Mouse (Mus musculus) skeletal muscle tissue, adult 2 months (tissue): Measurements from ENCODE around the gene Serpinb1c.
"Not testable (repeated sequence)": the region's sequence is repeated elsewhere in the genome, so short reads cannot be mapped to it uniquely, and the experiment has no call there.

Experiments
- DNase-seq: peaks from one replicate; pipeline ENCODE4 v3.0.0-alpha.2; 2012; ENCODE audit warnings: low read depth, low spot score

Gene Serpinb1c

DNA sequence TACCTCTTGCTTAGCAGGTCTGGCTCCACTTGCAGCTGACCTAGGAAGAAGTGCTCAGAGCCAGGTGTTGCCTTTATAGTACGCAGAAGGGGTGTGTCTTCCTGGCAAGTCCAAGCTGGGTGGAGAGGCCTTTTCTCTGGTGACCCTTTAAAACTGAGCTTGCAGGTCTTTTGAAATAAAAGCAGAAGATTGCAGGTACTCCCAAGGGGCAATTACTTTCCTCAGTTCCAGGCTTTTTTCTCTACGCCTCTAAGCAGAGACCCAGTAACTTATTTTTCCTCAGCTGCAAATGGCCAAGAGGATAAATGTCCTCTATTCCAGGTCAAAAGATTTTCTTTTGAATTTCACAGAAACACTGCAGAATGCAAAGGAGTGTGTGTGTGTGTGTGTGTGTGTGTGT, at the start of gene Serpinb1c:
Gene Serpinb1c, minus strand, starts transcription at position 101 of the 400 bp plus-strand sequence.
- DNase-seq, result no peak

DNA sequence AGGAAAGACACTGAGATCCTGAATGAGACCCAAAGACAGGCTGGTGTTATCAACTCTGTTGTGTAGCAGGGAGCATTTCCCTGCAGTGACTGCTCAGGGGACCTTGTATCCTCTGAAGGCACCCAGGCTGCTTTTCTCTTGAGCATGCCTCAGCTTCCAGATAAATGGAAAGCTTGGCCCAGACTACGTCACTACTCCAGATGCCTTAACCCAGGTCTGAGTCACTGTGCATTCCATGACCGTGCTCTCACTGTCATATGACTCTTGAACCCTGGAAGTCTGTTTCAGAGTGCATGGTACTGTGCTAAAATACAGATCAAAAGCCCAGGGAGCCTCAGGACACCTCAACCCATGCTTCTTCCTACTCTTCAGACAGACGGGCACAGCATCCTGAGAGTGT, 41.2 kb upstream of the Serpinb1c start:
- DNase-seq, result not testable (repeated sequence)

DNA sequence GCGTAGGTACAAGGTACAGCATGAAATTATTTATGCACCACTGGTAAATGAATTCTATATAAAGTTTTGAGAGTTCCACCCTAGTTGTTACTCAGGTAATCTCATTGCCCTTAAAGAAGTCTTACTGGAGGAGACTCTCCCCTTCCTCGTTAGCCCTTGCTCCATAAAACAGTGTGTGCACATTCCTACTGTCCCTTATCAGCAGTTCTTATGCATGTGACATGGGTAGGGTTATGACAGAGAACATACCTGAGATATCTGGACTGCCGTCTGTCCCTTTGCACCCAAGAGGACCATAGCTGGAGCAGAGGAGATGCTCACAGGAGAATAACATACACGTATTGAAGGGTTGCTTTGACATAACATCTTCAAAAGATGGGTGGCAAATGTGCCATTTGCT, 40.3 kb upstream of the Serpinb1c start:
- DNase-seq, result not testable (repeated sequence)

DNA sequence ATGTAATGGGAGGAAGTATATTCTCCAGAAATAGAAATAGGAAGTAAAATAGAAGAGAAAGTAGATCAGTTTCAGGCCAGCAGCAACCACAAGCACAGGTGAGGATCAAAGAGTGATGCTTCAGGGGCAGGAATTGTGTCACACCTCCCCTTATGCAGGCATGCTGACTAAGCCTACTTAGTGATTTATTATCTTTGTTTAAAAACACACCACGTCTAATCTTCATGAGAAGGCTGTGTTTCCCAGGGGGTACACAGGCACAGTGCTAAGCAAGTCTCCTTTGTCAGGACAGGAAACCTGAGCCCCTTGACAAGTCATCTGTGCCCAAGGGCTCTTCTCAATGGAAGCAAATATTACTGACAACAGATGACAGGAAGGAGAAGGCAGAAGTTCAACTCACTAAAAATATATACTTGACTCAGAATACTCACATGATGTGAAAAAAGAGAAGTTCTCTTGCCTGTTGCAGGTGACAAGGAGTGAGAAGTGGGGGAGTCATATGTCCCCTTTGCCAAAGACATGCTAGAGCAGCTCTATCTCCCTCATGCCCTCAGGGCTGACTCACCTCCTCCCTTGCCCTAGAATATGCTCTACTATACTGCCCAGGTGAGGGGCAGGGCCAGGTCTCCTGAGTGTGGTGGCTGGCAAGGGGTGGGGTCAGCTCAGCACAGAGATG, 36.8 kb upstream of the Serpinb1c start:
- DNase-seq, result peak; percentile 10

DNA sequence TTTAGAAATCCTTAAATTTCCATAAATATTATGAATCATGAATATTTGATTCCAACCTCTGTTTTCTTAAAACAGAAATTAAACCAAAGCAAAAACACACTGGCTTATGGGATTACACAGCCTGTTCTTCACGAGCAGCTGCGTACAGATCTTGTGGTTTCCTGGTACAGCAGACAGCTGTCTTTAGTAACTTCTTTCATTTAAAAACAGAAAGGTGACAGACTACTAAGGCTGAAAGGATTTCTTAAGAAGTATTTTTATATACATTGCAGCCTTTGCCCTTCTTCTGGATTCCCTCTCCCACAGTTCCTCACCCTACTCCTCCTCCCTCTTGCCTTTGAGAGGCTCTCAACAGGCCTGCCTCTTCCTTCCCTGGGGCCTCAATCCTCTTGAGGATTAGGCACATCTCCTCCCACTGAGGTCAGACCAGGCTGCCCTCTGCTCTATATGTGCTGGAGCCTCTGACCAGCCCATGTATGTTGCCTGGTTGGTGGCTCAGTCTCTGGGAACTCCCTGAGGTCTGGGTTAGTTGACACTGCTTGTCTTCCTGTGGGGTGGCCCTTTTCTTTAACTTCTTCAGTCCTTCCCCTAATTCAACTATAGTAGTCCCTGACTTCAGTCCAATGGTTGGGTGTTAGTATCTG, 31.2 kb upstream of the Serpinb1c start:
- DNase-seq, result no peak

DNA sequence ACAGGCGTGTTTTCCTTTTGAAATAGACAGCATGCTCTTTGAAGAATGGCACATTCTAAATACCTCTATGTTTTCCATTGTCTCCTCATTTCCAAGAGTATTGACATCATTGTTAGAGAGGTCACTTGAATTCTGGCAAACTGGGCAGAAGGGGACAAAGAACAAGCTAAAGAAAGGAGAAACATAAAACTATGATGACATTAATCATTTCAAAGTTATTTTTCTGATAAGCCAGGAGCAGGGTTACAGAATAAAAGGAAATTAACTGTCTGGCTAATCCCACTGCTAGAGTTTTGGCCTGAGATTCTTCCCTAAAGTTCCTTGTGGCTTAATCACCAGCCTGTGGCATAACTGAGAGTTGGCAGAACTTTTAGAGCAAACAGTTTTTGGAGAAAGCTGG, 29.2 kb upstream of the Serpinb1c start:
- no peak for DNase-seq

DNA sequence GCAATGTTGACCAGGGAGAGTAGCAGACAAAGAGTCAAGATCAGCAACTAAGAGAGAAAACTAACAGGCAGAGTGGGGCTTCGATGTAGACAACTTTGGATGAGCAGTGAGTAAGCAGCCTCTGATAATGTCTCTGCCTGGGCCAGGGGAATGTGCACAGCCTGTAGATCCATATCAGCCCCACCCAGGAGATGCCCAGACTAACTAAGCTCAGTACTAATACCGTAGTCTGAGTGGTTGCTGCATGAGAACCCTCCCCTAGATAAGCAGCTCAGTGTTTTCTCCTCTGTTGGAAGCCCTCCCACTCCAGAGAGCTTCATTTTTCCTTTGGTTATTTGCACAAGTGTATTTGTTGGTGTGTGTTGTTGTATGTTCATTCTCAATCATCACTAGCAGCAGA, 28.6 kb upstream of the Serpinb1c start:
- no peak for DNase-seq

DNA sequence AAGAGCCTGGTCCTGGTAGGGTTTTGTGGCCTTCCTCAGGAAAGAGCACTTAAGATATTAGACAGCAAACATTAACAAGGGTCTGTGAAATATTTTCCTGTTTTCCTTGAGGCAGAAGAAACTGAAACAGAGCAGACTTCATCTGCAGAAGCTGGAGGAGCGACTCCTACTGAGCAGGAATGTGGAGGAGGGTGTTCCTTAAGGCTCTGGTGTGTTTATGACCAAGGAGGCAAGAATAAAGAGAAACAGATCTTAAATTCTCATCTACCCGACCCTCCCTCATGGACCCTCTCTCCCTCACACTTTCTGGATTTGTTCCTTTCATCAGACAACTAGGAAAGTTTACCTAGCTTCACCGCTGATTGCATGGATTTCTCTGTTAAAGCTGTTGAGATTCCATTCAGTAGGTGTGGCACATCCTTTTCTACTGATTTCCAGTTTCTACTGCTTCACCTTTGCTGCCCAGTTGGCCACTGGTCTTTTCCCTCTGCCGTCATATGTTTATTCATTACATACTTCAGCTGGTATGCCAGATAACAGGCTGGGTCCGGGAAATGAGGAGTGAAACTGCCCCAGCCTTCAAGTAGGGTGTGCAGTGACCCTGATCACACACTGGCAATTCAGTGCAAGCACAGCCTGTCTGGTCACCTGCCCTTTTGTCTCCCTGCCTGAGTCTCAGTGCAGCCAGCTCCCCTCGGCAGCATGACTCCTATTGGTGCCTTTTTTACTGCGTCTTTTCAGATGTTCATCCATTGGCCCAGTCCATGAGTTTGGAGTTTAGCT, 26.8 kb upstream of the Serpinb1c start:
- no peak for DNase-seq

DNA sequence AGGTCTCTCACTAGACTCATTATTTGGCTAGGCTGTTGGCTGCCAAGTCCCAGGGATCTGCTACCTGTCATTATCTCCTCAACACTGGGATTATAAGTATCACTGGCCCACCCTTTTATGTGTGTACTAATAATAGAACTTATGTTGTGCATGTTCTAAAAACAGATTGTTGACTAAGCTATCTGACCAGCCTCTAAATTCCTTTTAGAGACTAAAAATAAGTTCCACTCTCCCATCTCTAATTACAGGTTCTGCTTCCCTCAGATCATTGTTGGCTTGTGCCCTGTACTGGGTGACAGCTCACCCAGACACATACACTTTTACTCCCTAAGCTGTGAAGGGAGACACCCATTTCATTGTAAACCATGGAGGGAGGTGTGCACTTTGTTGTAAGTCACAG, 24.6 kb upstream of the Serpinb1c start:
- peak; percentile 69 for DNase-seq

DNA sequence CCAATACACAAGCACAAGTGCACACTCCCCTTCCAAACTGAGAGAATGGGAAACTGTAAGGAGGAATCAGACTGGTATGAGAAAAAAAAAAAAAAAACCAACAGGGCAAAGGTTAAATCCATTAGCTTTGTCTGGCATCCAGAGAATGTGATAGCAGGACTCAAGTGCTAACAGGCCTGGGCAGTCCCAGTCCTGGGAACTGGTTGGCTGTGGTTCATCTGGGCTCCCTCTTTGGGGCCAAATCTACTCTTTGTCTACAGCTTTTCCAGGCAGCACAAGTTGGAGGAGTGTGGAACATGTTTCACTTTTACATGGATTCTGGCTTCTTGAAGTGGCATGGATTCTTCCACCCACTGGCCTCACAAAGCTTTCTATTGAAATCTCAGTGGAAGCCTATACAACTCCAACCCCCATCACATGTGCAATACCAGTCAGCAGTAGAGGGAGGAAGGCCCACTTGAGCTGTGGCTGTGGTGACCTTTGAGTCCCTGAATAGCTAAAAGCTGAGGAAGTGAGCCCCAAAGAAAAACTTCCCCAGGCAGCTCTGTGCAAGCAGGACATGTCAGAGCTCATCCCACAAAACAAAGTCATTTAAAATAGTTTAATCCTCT, 14.9 kb upstream of the Serpinb1c start:
- no peak for DNase-seq

DNA sequence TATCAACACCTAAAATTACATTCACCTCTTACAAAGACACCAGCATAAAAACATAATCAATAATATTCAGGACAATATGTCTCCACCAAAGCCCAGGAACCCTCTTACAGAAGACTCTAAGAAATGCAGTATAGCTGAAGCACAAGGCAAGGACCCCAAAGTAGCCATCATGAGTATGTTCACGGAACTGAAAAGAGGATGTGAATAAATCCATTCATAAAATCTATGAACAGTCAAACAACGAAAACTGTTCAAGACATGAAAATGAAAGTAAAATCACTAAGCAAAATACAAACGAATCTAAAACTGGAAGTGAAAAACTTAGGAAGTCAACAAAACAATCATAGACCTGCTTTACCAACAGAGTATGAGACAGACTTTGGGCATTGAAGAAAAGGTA, 10.2 kb upstream of the Serpinb1c start:
- no peak for DNase-seq

DNA sequence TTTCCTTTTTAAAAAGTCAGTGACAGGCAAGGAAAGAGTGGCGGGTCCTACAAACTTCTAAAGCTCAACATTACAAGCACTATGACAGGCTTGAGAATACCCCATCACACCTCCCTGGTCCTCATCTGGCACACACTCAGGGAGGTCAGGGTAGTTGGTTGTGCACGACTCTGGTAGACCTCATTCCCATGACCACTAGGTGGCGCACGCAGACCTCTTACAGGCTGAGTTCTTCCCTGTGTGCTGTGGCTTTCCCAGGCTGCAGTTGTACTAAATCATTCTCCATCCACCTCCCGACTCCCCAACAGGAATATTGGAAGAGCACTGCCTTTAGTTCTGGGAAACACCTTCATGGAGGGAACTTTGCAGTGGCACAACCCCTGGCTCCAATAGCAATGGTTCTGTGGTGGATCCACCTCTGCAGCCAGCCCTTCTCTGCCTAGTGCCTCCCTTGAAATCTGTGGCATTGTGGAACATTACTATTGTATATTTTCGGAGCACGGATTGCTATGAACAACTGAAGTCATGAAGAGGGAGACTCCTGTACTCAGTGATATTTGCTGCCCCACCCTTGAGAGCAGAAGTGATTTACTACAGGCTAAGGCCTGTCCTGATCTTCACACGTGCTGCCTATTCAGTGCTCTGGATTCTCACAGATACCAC, 5.3 kb upstream of the Serpinb1c start:
- peak; percentile 83 for DNase-seq

DNA sequence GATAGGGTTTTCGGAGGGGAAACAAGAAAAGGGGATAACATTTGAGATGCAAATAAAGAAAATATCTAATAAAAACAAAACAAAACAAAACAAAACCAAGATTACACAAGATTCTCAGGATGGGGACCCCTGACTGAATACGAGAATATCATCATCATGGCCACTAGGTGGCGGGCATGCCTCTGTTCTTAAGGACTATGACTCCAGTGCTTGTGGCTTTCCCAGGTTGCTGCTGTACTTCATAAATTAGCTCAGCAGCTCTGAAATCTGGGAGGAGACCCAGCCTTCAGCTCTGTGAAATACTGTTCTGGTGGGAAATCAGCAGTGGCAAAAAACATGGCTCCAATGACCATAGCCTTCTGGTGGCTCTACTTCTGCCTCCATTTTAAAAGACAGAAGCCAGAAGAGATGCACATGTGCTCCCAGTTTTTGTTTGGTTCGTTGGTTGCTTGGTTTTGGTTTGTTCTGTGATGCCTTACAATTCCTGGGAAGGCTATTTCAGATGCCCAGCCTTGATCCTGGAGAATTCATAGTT, 4.5 kb upstream of the Serpinb1c start:
- peak; percentile 61 for DNase-seq

DNA sequence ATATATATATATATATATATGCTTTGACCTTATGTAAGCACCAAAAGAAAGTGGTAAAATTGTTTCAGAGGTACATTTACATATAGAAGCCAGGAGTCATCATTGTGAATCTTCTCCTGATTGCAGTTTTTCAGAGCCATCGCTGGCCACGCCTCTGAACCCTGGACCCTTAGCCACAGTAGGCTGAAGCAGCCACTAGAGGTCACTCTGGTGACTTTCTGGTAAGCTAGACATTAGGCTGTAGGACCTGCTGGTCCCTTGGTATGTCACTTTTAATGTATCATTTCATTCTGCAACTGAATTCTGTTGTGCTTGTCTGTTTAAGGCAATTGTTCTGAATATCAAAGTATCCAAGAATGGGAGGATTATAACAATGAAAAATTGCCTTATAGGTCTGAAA, 2.6 kb upstream of the Serpinb1c start:
- DNase-seq, result no peak

DNA sequence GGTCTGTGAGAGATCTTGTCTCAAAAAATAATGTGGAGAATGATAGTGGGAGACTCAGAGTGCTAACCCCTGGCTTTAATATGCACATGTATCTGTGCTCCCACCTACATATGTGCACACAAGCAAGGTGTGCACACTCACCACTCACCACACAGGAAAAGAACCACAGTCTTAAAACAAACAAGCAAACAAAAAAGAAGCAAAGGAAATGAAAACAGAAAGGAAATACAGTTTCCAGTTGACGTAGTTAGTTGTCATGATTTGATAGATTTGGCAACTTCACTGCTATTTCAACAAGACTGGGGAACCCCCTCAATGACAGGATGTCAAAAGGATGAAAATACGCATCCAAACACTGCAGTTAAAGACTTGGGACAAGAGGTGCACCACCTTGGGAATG, 1.1 kb upstream of the Serpinb1c start:
- not testable (repeated sequence) for DNase-seq

DNA sequence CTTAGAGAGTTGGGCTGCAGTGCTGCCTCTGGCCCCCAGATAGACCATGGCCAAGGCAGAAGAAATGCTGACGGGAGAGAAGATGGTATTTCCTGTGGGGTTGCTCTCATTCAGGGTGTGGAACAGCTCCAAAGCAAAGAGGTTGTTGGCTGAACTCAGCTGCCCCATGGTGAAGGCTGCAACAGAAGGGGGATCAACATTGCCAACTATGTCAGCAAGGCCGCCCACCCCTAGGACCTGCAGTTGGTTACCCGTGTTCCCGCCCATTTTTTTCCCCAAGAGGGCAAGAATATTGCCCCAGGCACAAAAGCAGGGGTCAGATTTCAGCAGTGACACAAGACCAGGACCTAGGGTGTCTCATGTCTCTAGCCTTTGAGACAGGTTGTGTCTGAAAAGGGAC, 1.1 kb downstream of the Serpinb1c start:
- DNase-seq, result no peak

DNA sequence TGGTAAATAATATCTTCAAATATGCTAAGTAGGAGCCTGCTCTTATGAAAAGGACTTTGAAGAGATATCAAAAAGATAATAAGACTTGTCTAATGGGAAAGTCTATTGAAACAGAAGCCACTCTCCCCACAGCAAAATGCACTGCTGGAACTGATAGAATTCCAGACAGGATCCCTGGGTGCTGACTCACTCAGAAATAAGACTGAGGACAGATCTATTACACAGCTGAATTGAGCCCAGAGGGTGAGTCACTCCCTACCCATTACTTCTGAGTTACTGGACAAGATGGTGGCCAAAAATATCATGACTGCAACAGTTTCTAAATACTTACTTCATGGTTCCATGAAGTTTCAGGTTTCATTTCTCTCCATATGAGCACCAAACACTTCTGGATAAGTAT, 13.3 kb downstream of the Serpinb1c start:
- DNase-seq, result peak; percentile 46

DNA sequence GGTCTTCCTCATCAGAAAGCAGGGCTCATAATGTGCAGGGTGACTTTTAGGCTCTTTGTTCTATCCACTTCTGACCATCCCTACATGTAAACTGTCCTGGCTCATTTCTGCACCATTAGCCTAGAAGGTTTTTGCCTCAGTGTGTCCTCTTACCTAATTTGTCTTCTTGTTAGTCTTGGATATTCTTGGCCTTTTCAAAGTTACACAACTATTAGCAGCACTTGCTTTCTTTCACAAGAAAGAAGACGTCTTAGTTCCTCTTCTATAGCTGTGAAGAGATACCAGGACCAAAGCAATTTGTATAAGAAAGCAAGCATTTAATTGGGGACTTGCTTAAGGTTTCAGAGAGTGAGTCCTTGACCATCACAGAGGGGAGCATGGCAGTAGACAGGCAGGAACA, 24.1 kb downstream of the Serpinb1c start:
- DNase-seq, result no peak

DNA sequence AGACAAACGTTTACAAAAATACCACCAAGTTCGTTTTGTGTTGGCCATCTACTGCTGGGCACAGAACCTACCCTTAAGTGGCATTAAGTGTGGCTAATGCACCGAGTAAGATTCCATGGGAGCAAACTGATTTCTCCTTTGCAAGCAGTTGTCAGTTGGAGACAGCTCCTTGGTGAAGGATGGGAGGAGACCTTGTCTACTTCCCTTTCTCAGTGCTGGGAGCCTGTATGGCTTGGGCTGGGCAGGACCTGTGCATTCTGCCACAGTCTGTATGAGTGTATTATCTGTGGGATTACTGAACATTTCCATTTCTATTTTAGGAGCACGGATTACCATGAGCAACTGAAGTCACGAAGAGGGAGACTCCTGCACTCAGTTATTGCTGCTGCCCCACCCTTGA, 29.2 kb downstream of the Serpinb1c start:
- DNase-seq, result no peak

DNA sequence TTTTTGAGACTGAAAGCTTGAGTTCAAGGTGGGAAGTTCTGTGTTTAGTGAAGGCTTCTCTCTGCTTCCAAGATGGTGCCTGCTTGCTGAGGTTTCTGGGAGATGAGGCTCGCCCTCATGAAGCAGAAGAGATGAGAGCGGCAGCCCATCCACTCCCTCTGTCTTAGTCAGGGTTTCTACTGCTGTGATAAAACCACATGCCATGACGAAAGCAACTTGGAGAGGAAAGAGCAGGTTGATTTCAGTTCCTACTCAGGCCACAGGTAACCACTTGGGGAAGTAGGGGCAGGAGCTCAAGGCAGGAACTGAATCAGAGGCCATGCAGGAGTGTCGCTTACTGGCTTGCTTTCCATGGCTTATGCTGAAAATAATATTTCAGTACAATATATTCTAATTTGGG, 29.8 kb downstream of the Serpinb1c start:
- not testable (repeated sequence) for DNase-seq

DNA sequence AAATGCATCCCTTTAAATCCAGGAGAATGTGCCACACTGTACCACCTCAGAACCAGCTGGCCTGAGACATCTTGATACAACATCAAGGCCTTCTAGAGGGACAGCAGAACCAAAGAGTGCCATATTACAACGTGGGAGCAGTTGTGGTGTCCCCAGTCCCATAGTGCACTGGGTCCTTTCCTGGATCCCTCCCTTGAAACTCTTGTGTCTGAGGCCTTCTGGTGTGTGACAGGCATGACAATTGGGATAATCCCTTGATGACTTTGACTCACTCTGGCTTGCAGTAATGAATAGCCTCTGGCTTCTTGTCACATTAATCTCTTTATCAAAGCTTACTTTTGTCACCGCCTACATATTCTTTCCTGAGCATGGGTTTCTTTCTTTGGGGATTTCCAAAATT, 31.0 kb downstream of the Serpinb1c start:
- no peak for DNase-seq

DNA sequence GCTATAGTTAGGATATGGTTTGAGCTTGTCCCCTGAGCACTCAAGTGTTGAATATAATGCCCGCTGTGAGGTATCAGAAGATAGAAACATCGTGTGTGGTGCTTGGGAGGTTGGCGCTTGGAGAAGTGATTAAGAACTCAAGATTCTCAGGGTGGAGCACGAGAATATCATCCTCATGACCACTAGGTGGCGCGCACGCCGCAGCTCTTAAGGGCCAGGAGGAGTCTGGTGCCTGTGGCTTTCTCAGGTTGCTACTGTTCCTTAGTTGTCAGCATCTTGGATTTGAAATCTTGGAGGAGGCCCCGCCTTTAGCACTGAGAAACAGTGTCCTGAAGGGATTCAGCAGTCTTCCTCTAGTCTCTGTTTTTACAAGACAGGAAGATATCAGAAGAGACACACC, 31.5 kb downstream of the Serpinb1c start:
- DNase-seq, result peak; percentile 80
